Mouse (Mus musculus): ENCODE data around the gene Gm49601. TPM values are rescaled to one million over a fixed set of nuclear protein-coding genes. Genes with fewer than 3 reads are reported as not detected.

Gene Gm49601
- total and polyA plus RNA-seq, 3 experiments: 1.4 TPM; not detected in 2

DNA sequence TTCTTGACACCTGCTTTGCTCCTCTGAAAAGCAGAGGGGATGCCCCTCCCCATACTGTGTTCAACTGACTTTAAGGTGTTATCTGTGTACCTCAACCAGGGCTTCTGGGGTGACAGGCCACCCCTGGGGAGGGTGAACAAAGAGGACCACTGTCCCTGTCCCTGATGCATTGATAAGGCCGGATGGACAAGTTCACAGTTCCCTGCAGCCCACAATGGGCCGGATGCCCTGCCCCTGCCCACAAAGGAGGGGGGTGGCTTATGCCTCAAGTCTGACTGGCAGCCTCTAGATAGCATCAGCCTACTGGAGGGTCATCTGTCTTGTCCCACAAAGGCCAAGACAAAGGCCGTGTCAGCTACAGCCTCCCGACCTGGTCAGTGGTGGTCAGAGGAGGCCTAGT lies 7.1 kb downstream of the Gm49601 start:
- Histone ChIP-seq H3K79me2 (replicated peaks; ENCODE audit: control insufficient read depth, extremely low read depth, insufficient read depth, poor library complexity, severe bottlenecking) (no peaks in the 10 kb centered on the region), H3K9ac (ENCODE audit: insufficient read depth, low read depth) (no peak overlapping the region), H3K9me3 (replicated peaks; ENCODE audit: low read length) (peaks cover 11% of the 10 kb centered on the region), H3K36me3 (replicated peaks in 1 of 2; ENCODE audit: control insufficient read depth in 1 of 2, insufficient read depth in 1 of 2, low read length in 1 of 2) (no peaks in the 10 kb centered on the region), H3K4me3 (replicated peaks in 1 of 3; ENCODE audit: low read depth in 2 of 3, low read length in 2 of 3, poor library complexity in 1 of 3) (no peak overlapping the region), H3K4me1 (ENCODE audit: control insufficient read depth in 1 of 2, insufficient read depth in 2 of 2) (peaks cover 6 to 21% of the 10 kb centered on the region in 2 experiments), H3K27ac (ENCODE audit: insufficient read depth, low read depth) (no peak overlapping the region), H3K27me3 (replicated peaks) (peaks cover 59% of the 10 kb centered on the region), H3K4me2 (ENCODE audit: insufficient read depth, low read depth, poor library complexity, severe bottlenecking) (no peak overlapping the region)
- DNase-seq (ENCODE audit: extremely low read depth): no peak
- TF ChIP-seq ELF1 (IDR thresholded peaks at IDR 0.05; ENCODE audit: low read depth, low read length): no peak
- no peak for TF ChIP-seq JUN (IDR thresholded peaks at IDR 0.05; ENCODE audit: insufficient read depth, low read depth, low read length)
- TF ChIP-seq MYC (IDR thresholded peaks at IDR 0.05; ENCODE audit: low read depth, low read length): no peak
- TF ChIP-seq NELFE (IDR thresholded peaks at IDR 0.05; ENCODE audit: low read depth, low read length): no peak
- no peak for TF ChIP-seq PAX5 (IDR thresholded peaks at IDR 0.05; ENCODE audit: low read length)
- TF ChIP-seq MXI1 (IDR thresholded peaks at IDR 0.05; ENCODE audit: low read depth, low read length): no peak
- no peak for TF ChIP-seq MEF2A (IDR thresholded peaks at IDR 0.05; ENCODE audit: borderline replicate concordance, low read depth, low read length)
- TF ChIP-seq TCF12 (IDR thresholded peaks at IDR 0.05; ENCODE audit: low read depth, low read length): no peak
- no peak for TF ChIP-seq MAFK (IDR thresholded peaks at IDR 0.05; ENCODE audit: insufficient replicate concordance, low read length)
- no peak for TF ChIP-seq JUND (conservative IDR thresholded peaks at IDR 0.05; ENCODE audit: low read depth, low read length)
- in situ Hi-C loops (cut with MboI; ENCODE audit: low pct_ligation_motif_present, low pct_unique_long_range_greater_than_20kb, low sequenced_read_pairs) (no loop called here), dilution Hi-C loops (cut with MboI; ENCODE audit: extremely low pct_ligation_motif_present, extremely low pct_unique_long_range_greater_than_20kb, low sequenced_read_pairs) (no loop called here)

DNA sequence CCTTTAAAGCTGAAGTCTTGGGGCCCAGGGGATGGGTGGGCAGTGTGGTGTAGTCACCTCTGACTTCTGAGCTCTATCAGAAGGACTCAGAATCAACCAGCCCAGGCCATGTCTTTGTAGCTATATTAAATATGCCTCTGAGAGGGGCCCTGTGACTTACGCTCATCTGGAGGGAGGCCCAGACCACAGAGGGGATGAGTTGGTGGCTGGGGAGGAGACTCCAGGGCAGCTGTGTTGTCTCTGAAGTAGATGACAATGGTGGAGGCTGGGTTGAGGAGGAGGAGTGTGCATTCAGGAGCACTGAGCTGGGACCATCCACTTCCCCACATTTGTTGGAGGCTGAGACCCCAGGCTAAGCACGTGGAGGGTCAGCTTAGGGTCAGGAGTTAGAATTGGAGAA lies 7.9 kb downstream of the Gm49601 start:
- Histone ChIP-seq H3K4me3 (replicated peaks in 1 of 3; ENCODE audit: low read depth in 2 of 3, low read length in 2 of 3, poor library complexity in 1 of 3) (no peak overlapping the region), H3K4me1 (ENCODE audit: control insufficient read depth in 1 of 2, insufficient read depth in 2 of 2) (peaks cover 6 to 19% of the 10 kb centered on the region in 2 experiments), H3K79me2 (replicated peaks; ENCODE audit: control insufficient read depth, extremely low read depth, insufficient read depth, poor library complexity, severe bottlenecking) (no peaks in the 10 kb centered on the region), H3K36me3 (replicated peaks in 1 of 2; ENCODE audit: control insufficient read depth in 1 of 2, insufficient read depth in 1 of 2, low read length in 1 of 2) (no peaks in the 10 kb centered on the region), H3K27me3 (replicated peaks) (peaks cover 59% of the 10 kb centered on the region), H3K27ac (ENCODE audit: insufficient read depth, low read depth) (no peak overlapping the region), H3K9ac (ENCODE audit: insufficient read depth, low read depth) (no peak overlapping the region), H3K9me3 (replicated peaks; ENCODE audit: low read length) (peaks cover 11% of the 10 kb centered on the region), H3K4me2 (ENCODE audit: insufficient read depth, low read depth, poor library complexity, severe bottlenecking) (no peak overlapping the region)
- in situ Hi-C loops (cut with MboI; ENCODE audit: low pct_ligation_motif_present, low pct_unique_long_range_greater_than_20kb, low sequenced_read_pairs): no loop called here
- DNase-seq (ENCODE audit: extremely low read depth): no peak
- TF ChIP-seq GABPA (IDR thresholded peaks at IDR 0.05; ENCODE audit: insufficient replicate concordance, low read depth, low read length) (no peak), ZMIZ1 (IDR thresholded peaks at IDR 0.05; ENCODE audit: low read depth, low read length) (no peak), JUN (IDR thresholded peaks at IDR 0.05; ENCODE audit: insufficient read depth, low read depth, low read length) (no peak), IRF4 (IDR thresholded peaks at IDR 0.05; ENCODE audit: low read depth, low read length) (no peak), RCOR1 (conservative IDR thresholded peaks at IDR 0.05; ENCODE audit: low read depth, low read length) (no peak)
- dilution Hi-C loops (cut with MboI; ENCODE audit: extremely low pct_ligation_motif_present, extremely low pct_unique_long_range_greater_than_20kb, low sequenced_read_pairs): no loop called here

Data from CH12.LX (cell line).